Mouse (Mus musculus) heart, postnatal 25 days (tissue): Measurements from ENCODE around the gene Wdr47. TPM values are rescaled to one million over a fixed set of nuclear protein-coding genes. Genes with fewer than 3 reads are reported as not detected.
"Not testable (repeated sequence)": the region's sequence is repeated elsewhere in the genome, so short reads cannot be mapped to it uniquely, and the experiment has no call there.

Experiments used
- DNase-seq: peaks from one replicate; pipeline ENCODE4 v3.0.0; 2022; ENCODE audit warnings: low spot score
- intact Hi-C: fragments of 180-260 bp; cut with DNase I; formaldehyde crosslinking; loops from one replicate; pipeline ENCODE4 v1.15.1; 2025
- total RNA-seq, 2 experiments: library from RNA; stranded (reverse); gene quantifications; 2 replicates each; pipeline ENCODE4 v1.2.3; 2021

Gene Wdr47
- 1 to 10 TPM; 7.4 to 9.7 TPM for total RNA-seq

- intact Hi-C loops = loop anchor here (2.0 to 5.0 kb wide), 2 partner anchors 18 to 131 kb away; partner anchors contain the start of gene Gpsm2
- peak; percentile 91 for DNase-seq
Observed at GRCm38 (mm10) chr3:108590786-108591529, at the start of gene Wdr47. Gene Wdr47 (plus strand): TSS chr3:108591279.

DNA sequence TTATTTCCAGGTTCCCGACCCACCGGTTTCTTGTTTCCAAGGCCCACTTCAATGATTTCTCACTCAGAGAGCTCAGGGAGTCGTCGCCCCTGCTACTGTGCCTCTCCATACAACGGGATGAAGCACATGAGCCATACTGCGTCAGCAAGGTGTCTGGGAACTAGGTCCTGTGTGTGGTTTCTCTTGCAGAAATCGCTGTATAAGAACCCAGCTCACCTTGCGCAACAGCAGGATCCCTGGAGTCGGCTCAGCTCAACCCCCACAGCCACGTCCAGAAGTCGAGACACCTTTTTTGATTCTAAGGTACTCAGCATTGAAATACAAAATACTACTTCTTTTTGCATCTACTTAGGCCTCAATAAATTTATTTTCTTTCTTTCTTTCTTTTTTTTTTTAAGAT lies 48.8 kb upstream of the Wdr47 start:
- intact Hi-C loops = no loop called here

DNA sequence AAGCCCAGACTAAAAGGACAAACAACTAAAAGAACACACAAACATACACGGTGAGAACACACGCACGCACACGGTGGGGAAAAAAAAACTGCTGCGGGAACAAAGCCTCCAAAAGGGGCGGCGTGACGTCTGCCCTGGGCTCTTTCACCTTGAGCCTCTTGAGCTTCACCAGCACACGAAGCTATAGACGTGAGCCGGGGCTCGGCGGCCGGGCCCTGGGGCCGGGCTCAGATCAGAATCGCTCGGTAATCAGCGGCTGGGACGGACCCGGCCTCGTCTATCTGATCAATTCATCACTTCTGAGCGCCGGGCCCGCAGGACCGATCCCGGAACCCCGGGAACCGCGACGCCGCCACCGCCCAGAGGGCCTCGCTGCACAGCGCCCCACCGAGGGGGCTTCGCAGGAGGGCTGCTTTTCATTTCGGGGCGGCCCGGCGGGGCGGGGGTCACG lies 36.9 kb upstream of the Wdr47 start:
- intact Hi-C loops = no loop called here
- DNase-seq = no peak

More for the DNA sequence above, 48.8 kb upstream of the Wdr47 start:
- no peak for DNase-seq

DNA sequence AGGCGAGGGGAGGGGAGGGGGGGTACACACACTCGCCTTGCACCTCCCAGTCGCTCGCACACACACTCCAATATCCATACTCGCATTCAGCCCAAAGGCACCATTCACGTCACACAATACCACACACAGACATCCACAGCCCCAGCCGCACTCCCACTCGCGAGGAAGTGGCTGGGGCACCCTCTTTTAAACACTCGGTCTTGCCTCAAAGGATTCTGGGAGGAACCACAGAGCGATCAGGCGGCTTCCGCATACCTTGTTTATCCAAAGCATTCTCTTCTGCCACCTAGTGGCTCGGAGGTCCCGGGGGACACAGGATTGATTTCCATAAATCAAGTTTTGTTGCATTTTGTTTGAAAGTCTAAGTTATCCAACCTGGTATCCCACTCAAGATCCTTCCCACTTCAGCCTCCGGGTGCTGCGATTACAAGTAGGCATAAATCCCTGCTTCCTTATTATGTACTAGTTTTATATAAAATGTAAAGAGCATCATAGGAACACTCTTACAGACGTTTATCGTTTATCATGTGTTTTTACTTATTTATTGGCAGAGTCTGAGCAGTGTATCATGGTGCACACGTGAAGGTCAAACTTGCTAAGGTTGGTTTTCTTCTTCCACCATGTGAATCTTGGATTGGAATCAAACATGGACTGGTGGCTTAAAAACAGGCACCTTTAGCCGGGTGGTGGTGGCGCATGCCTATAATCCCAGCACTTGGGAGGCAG lies 36.3 kb upstream of the Wdr47 start:
- DNase-seq = peak; percentile 85
- intact Hi-C loops = no loop called here

GRCm38 (mm10) chr3:108557888-108558287 lies 33.2 kb upstream of the Wdr47 start:
- no peak for DNase-seq
- intact Hi-C loops = no loop called here

GRCm38 (mm10) chr3:108562133-108562730 lies 28.8 kb upstream of the Wdr47 start, which contains the start of gene Tmem167b:
Gene Tmem167b (minus strand): TSS chr3:108562466.
- intact Hi-C loops = loop anchor here (2.0 to 10.0 kb wide), 3 partner anchors 93 to 357 kb away; partner anchors contain the start of gene Cyb561d1
- DNase-seq = peak; percentile 95

DNA sequence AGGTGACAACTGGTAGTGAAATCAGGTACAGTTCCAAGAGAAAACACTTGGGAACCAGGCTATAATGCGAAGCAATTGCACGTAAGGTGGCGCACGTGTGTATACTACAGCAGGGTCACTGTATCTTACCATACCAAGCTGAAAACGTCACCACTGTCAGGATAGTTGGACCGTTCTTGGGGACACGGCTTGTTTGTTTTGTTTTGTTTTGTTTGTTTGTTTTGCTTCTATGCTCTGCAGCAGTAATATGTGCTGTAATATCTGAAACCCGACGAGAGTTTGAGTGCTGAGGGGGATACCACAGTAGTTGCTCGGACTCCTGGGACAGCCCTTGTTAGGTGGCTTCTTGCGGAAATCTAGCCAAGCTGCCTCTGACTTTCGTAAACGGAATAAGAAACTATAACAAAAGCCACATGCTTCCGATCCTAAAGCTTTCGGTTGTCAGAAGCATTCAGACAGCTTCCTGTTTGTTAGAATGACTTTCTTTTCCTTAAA lies 28.3 kb upstream of the Wdr47 start:
- no peak for DNase-seq
- intact Hi-C loops = loop anchor here (2.0 to 10.0 kb wide), 3 partner anchors 92 to 358 kb away; partner anchors contain the start of gene Cyb561d1

- intact Hi-C loops = loop anchor here (2.0 to 10.0 kb wide), 3 partner anchors 91 to 359 kb away; partner anchors contain the start of gene Cyb561d1
- DNase-seq = peak; percentile 55
Observed at GRCm38 (mm10) chr3:108563309-108563708, 27.8 kb upstream of the Wdr47 start.

- no peak for DNase-seq
- intact Hi-C loops = loop anchor here (10.0 kb wide), 1 partner anchor 363 kb away; the partner anchor contains the start of gene Cyb561d1
Observed at GRCm38 (mm10) chr3:108567990-108568877, 22.8 kb upstream of the Wdr47 start.

DNA sequence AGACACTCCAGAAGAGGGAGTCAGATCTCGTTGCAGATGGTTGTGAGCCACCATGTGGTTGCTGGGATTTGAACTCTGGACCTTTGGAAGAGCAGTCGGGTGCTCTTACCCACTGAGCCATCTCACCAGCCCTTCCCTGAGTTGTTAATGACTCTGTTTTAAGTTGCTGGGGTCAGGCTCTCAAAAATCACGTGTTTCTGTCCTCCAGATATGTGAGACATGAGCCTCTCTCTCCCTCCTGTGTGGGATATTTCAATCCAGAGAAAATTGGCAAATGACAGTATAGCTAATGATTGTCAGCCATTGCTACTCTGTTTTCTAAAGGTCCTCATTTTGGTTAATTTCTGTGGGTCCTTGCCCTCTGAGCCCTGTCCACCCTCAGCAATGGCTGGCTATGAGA lies 21.4 kb upstream of the Wdr47 start:
- intact Hi-C loops = loop anchor here (10.0 kb wide), 1 partner anchor 365 kb away; the partner anchor contains the start of gene Cyb561d1
- not testable (repeated sequence) for DNase-seq

DNA sequence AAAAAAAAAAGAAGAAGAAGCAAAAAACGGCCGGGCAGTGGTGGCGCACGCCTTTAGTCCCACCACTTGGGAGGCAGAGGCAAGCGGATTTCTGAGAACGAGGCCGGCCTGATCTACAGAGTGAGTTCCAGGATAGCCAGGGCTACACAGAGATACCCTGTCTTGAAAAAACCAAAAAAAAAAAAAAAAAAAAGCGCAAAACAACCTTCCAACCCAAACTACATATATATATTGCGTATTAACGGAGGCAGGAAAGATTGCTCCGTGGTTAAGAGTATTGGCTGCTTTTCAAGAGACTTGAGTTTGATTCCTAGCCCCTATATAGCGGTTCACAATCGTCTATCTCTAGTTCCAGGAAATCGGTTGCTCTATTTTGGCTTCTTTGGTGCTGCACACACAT lies 20.3 kb upstream of the Wdr47 start:
- intact Hi-C loops = no loop called here
- no peak for DNase-seq

DNA sequence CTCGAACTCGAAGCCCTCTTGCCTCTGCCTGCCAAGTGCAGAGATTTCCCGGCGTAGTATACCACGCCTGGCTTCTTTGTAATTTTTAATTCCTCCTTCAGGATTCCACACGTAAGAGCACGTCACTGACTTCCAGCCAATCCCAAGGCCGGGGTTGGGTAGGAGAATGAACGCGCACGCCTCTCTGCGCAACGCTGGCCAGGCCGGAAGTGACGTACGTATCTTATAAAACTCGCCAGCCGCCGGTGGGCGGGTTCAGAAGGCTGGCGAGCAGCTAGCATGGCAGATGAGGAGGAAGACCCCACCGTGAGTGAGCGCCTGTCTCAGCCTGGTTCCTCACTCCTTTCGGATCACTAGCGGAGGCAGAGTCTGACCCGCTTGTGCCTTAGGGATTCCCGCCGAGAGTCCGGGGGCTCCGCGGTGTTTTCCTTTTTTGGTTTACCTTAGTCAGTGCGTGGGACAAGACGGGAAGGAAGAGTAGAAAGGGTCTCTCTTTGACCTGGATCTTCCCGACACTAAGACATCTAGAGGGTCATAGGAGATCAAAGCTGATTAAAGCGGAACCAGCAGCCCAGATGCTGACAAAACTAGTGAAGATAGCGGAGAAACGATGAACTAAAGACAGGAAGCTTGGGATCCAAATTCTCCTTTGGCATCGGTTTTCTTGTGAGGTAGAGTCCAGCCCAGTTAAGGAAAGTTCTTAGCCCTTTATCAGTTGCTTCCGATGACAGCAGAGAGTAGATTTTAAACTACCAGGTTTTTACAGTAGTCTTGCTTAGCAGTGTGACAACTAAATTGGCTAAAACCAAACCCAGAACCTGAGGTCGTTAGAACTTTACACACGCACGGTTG lies 19.4 kb upstream of the Wdr47 start, which contains the start of gene Taf13:
Taf13 (plus strand) TSS at position 256 of the 852 bp plus-strand sequence.
- intact Hi-C loops = loop anchor here (2.0 kb wide), 1 partner anchor 19 kb away; the partner anchor contains the start of gene Wdr47

DNA sequence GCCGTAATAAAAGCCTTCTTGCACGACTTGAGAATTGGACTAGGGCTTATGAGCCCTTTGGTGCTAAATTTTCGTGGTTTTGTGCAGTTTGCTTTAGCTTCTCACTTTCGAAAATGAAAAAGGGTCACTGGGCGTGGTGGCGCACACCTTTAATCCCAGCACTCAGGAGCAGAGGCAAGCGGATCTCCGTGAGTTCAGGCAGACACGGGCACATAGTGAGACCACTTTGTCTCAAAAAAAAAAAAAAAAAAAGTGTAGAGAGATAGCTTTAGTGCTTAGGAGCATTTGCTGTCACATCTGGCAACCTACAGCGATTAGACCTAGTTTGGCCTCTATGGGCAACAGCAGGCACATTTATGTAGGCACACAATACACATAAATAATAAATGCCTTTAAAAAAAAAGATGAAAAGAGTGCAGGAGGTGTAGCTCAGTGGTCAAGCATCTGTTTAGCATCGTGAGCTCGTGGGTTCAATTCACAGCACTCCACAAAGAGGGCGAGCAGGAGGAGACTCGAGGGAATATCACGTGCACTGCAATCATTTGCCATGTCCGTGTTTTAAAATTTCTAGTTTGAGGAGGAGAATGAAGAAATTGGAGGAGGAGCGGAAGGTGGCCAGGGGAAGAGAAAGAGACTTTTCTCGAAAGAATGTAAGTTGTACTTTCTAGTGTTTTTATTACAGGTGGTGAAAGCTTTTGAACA lies 18.6 kb upstream of the Wdr47 start:
- intact Hi-C loops = loop anchor here (2.0 kb wide), 1 partner anchor 18 kb away; the partner anchor contains the start of gene Wdr47
- DNase-seq = no peak

More for the DNA sequence above, 19.4 kb upstream of the Wdr47 start, which contains the start of gene Taf13:
- DNase-seq = peak; percentile 95

DNA sequence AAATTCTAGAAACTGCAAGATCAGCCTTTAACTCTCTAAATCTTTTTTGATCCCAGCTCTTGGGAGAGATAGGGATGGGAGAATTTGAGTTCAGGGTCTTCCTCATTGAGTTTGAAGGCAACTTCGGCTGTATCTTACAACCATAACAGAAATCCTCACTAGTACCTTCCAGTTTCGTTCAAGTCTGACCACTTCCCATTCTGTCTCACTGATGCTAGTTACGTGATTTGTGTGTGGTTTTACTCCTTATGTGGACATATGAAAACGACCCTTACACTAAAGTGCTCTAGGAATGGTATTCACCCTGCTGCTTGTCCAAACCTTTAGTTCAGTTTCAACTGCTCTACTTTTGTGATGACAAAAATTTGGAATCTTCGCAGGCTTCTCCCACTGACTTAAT lies 17.1 kb upstream of the Wdr47 start:
- DNase-seq = no peak
- intact Hi-C loops = no loop called here

GRCm38 (mm10) chr3:108584580-108584979 lies 6.5 kb upstream of the Wdr47 start:
- no peak for DNase-seq
- intact Hi-C loops = no loop called here

GRCm38 (mm10) chr3:108588446-108588845 lies 2.6 kb upstream of the Wdr47 start:
- no peak for DNase-seq
- intact Hi-C loops = no loop called here
